Mouse (Mus musculus): ENCODE data around the gene Slc4a3.

Slc4a3 gene

DNA sequence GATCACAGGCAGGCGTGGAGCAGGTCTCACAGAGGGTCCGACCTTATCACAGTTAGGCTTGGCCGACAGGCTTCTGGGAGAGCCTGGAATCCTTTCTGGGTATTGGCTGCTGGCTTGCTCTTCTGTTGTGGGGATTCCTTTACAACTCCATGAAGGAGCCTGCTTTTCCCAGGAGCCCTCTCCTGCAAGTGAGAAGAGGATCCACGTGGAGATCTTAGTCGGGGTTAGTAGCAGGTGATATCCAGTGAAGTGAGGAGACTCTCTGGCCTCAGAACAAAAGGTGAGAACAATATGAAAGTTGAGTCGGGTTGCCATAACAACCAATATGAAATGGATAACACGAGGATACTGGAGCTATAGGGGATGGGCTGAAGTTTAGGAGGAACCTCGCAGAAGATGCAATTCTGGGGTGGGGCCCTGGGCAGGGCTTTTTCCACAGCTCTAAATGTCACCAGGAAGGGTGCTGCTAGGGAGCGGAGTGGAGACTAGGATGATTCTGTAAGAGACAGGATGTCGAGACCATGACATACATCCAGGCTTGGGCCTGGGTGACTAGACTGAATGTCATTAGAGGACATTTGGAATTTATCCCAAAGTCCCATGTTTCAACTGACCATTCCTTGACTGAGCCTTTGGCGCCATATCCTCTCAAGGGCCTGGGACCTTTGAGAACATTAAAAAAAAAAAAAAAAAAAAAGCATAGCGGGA, 14.3 kb downstream of the Slc4a3 start:
- DNase-seq (ENCODE audit: low spot score) = no peak

DNA sequence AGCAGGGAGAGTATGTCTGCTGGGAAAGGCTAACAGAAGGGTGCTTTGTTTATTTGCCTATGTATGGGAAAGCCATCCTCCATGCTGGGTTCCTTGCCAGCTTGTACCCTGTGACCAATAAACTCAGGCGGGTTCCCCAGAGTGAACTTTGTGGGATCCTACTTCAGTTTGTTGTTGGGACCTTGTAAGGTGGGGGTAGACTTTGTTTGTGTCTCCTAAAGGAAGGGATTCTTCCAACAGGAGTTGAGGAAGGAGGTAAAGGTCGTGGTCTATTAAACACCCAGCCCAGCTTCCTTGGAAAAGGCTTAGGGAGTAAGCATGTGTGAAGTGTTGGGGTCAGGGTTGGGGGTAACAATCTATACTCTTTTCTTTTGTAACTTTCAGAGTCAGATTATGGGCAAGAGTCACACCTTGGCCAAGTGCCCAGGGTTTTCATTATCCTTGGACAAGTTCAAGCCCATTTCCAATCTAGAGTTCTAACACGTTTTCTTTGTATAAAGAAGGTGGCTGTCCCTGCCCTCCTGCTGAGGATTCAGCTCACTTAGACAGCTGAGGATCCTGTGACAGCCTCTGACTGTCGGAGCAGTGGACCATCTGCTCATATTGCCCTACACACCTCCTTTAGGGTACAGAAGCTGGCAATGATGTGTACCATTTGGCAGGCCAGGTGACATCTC, 15.3 kb downstream of the Slc4a3 start:
- DNase-seq (ENCODE audit: low spot score) = no peak

DNA sequence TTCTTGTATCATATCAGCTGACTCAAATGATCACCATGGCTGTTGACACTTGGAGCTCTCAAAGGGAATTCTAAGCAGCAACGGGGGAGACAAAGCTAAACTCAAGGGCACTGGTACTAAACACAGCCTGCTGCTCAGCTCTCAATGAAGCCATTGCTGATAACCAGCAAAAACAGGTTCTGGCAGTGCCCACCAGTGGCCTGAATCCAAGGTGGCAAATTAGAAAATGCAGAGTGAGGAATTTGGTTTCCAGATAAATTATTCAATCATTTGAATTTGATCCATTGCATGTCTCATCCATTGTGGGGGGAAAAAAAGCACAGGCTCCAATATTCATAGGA, 15.8 kb downstream of the Slc4a3 start:
- no peak for DNase-seq (ENCODE audit: low spot score)

GRCm38 (mm10) chr1:75564102-75564501, 18.0 kb downstream of the Slc4a3 start:
- DNase-seq (ENCODE audit: low spot score) = no peak

DNA sequence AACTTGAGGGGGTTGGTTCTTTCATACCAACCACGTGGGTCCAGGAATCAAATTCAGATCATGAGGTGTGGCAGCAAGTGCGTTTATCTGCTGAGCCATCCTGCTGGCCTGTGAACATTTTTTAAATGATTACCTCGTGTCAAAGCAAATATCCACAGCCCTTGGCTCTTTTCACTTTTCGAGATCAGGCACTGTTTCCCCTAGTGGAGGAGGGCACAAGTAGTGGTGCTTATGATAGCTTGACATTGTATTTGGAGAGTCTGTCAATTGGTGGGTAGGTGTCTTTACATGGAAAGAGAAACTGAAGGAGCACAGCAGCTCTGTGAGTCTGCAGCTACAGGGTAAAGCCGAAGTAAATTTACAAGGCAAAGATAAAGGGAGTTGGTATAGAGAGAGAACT, 18.9 kb downstream of the Slc4a3 start:
- no peak for DNase-seq (ENCODE audit: low spot score)

DNA sequence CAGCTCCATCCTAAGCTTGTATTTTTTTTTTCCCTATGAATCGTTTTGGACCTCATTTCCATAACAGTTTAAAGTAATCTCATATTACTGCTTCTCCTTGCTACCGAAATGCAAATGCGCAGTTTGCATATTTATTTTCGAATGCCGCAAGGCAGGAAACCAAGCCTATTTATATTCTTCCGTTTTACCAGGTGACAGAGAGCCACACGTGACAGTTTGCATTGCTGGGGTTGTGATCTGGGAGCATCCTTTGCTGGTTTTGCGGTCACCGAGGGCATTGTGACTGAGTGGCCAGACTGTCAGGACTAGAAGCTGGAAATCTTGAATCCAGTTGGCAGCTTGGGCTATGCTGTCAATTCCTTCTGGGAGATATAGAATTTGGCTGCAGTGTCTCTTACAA, 19.6 kb downstream of the Slc4a3 start:
- DNase-seq (ENCODE audit: low spot score) = no peak

- DNase-seq (ENCODE audit: low spot score) = no peak
These were observed 24.3 kb downstream of the Slc4a3 start for GRCm38 (mm10) chr1:75570403-75570802.

DNA sequence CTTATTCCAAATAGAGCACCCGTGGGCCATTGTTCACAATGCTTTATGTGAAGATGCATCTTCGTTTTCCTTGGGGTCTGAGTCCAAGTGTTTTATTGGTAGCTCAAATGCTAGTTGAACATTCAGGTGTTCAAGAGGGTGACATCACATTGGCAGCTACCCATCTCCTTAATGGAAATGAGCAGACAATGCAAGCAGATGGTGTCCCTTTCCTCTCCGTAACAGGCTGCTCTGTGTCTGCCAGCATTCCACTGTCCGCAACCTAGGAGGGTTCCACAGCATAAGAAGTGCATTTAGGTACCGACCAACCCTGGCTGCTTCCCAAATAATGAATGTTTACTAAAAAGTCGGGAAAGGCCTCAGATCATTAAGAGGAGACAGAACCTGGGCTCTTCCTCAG, 26.7 kb downstream of the Slc4a3 start:
- no peak for DNase-seq (ENCODE audit: low spot score)

DNA sequence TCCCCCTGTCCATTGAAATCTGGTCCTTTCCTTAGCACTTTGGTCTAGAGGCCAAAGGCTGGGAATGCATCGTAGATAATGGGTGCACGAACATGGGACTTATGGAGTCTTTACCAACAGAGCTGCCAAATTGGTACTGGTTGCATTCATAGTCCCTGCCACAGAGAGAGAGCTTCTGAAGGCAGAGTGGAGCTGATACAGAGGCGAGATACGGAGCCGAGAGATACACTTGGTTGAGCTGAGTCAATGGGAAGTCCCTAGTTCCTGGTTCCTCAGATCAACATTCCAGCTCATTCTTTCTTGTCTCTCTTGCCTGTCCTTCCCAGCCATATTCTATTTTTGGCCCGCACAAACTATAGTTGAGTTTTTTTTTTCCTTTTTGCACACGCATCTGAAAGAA, 27.6 kb downstream of the Slc4a3 start:
- no peak for DNase-seq (ENCODE audit: low spot score)

DNA sequence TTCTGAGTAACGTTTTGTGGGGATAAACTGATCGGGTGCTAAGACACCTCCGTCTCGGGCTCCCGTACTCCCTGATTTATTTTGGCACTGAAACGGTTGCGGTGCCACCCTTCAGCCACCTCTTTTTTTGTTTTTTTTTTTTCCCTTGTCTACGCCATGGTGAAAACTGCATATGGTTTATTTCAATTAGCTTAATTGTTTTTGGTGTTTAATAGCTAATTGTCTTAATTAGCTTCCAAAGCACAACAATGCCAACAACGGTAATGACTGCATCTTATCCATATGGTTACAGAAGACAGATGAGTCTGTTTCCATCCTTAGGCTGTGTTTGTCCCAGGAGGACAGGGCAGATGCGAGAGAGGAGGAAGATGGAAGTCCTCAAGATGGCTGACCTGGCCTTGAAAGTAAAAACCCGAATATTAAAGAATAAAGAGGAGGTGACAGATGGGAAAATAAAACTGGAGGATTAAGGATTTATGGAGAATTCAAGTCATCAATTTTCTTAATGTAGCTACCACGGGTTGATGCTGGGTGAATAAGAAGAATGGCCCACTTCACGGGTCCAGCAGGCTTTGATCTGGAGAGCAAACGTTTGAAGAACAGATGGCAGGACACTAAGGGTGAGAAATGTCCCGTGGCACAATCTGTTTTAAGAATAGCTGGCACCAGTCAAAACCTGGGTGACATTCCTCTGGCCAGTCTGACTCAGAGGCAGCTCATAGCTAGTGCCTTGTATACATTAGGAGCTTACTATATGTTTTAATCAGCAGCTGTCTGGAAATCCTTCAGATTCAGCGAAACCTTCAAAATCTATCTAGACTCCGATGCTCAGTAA, 28.6 kb downstream of the Slc4a3 start:
- no peak for DNase-seq (ENCODE audit: low spot score)

DNA sequence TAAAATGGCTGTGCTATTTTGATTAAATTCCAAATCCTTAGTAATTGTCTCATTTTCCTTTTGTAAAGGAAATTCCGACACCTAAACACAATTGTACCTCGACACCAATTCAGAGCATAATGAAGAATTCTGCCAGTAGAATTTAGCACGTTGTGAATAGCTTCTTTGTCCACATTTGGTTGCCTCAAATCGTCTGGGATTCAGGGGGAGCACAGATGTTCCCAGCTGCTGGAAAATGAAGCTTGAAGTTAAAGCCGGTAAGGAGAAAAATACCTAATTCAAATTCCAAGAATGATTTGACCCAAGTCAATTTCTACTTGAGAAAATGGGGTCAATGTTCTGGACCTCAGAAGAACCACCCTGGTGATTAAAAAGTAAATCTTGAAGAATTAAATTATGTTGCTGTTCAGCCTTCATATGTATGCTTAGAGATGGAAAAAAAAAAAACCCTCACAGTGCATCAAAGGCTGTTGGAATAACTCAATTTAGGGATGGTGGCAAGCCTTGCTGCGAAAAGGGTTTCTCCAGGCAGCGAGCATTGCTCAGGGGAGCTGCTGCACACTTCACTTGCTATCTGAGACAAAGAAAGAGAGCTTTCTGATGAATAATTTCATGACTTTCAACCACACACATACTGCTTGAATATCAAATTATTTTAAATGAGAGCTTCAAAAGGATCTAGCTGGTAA, 36.0 kb downstream of the Slc4a3 start:
- DNase-seq (ENCODE audit: low spot score) = no peak

- no peak for DNase-seq (ENCODE audit: low spot score)
These were observed 36.5 kb downstream of the Slc4a3 start for GRCm38 (mm10) chr1:75582625-75582956.

- no peak for DNase-seq (ENCODE audit: low spot score)
These were observed 37.0 kb downstream of the Slc4a3 start for GRCm38 (mm10) chr1:75583034-75583433.

DNA sequence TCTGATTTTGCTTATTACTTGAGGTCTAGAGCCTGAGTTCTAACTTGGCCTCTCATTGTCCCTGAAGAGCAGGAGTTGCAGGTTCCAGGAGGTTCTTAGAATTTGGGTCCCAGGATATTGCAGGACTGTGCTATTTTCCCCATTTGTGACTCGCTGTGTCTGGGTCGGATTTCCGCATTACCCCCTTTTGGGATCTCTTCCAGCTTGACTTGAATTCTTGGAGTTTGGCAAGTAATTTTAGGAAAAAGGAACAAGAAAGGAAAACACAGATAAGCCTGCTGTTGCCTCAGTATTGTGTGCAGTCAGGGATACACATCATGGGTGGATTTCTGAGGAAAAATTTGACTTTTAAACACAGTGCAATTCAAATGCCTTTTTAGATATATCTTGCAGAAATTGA, 40.7 kb downstream of the Slc4a3 start:
- DNase-seq (ENCODE audit: low spot score) = no peak

DNA sequence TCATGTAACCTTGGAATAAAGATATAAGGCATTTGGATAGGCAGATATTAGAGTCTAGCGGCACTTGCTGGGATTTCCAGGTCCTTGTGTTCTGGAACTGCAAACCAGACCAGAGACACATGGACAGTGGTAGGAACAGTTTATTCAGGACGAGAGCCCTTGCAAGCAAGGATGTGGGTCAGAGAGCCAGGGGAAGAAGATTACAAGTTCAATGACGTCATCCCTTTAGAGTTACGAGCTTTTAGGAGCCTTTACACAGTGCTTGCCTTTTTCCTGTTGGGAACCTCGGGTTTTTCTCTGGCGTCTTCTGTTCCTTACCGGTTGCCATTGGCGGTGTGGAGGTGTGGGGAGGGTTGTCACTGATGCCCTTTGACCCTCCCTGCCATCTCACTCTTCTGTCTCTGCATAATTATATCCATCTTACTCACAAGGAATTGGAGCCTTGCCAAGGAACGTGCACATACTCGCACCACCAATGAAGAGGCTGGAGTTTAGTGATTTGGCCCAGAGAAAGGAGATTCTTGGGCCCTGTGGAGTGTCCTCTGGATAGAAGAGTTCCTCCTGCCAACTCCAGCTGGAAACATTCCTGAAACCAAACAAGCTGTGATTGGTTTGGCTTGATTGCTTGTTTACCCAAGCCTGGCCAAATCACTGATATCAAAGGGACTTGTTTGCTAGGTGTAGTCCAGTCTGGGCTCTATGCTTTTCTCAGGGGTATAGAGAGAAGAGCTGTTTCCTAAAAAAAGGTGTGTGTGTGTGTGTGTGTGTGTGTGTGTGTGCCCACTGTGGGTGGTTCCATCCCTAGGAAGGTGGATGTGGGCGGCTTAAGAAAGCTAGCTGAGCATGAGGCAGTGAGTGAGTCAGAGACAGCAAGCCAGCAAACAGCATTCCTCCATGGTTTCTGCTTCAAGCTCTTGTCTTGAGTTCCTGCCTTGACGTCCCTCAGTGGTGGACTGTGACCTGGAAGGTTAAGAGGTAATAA, 42.0 kb downstream of the Slc4a3 start:
- DNase-seq (ENCODE audit: low spot score) = no peak

DNA sequence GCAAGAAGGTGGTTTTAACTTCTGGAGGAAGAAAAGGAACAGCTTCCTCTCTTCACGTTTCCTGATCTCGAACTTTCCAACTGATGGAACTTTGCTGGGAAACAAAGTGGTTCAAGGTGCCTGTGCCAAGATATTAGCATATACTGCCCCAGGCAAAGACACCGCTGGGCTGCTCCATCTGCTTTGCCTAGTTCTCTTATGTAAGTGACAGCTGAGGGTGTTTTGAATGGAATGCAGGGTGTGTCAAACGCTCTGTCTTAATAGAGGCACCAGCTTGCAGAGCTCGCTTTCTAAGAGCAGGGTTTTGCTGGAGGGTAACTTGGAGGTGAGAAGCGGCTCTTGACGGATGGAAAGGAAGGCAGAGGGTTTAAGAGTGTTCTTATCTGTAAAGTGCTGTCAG, 42.8 kb downstream of the Slc4a3 start:
- DNase-seq (ENCODE audit: low spot score) = peak; percentile 51

DNA sequence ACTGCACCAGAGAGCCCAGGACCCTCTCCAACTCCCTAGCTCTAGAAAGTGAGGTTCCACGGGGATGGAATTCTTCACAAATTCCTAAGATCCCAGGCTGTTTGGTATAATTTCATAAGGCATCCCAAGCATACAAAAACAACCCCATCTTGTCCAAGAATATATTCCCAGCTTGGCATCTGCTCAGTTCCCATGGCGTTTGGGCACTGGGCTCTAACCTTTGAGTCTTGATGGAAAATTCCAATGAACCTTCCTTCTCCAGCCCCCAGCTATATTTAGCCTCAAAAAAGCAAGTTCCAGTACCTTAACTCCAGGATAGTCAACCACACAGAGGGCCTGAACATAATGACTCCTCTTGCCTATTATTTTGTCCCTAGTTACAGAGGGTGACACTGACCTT, 43.9 kb downstream of the Slc4a3 start:
- no peak for DNase-seq (ENCODE audit: low spot score)

GRCm38 (mm10) chr1:75593956-75594355, 47.9 kb downstream of the Slc4a3 start:
- no peak for DNase-seq (ENCODE audit: low spot score)

GRCm38 (mm10) chr1:75594836-75595235, 48.8 kb downstream of the Slc4a3 start:
- DNase-seq (ENCODE audit: low spot score) = no peak

DNA sequence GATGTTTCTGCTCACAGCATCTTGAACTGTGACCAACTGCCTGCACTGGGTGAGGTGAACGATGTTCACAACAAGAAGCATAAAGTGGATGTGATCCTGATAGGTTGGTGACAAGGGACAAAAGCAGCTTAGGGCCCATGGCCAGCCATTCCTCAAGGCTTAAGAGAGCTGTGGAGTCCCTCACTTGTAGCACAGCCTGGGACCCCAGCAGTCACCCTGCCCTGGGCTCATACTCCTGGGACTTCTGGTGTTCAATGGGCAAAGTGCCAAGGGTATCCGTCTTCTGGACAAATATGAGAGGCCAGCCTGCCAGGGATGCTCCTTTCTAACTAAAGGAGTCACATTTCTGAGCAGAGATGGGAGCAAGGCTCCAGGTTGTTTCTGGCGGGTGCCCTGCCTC, 49.9 kb downstream of the Slc4a3 start:
- no peak for DNase-seq (ENCODE audit: low spot score)

GRCm38 (mm10) chr1:75596906-75597305, 50.8 kb downstream of the Slc4a3 start:
- no peak for DNase-seq (ENCODE audit: low spot score)

DNA sequence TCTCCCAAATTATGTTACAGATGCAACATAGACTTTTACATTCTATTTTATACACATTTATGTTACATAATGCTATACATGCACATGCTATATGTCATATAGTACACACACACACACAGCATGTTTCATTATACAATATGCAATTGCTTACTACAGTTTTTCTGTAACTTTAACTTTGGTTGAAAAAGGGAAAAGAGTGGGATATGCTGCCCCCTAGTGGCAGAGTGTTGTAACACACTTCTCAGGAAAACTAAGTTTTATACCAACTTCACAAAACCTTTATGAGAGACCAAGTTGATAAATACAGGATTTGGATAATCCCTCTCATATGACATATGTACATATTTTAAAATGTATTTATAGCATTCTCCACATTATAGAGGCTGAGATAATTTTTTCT, 51.6 kb downstream of the Slc4a3 start:
- peak; percentile 61 for DNase-seq (ENCODE audit: low spot score)

Measured in layer of hippocampus, adult 11-12 months (tissue).